Mouse (Mus musculus) Muller cell, postnatal 12 days (primary cell): ENCODE data around the gene Prkar1a.

Source experiments
- DNase-seq: peaks from one replicate; pipeline ENCODE4 v3.0.0-alpha.2; 2015; ENCODE audit errors: inconsistent ontology term

Prkar1a gene

DNA sequence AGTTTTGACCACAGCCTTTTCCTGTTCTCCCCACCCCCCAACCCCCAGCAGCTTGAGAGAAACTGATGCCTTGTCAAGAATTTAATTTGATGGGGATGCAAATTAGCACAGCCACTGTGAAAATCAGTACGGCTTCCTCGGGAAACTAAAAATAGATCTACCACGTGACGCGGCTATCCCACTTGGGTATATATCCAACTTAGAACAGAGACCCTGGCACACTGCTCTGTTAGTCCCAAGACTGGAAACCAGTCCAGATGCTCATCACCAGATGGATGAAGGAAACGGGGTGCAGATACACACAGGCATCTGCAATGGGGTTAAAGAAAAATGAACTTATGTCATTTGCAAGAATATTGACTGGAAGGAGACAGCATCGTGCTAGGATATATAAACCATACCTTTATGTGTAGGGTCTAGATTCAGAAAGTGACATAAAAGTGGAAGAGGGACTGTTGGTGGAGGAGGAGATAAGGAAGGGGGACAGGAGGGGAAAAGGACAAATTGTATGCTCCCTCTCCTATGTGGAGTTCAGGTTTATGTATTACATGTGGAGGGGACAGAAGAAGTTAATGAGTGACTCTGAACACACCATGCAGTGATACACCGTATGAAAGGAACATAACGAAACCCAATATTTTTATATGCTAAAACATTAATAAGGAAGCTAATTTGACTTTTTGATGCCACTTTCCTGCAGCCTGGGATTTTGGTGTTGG is 56.3 kb downstream of the Prkar1a start:
- DNase-seq, result no peak

DNA sequence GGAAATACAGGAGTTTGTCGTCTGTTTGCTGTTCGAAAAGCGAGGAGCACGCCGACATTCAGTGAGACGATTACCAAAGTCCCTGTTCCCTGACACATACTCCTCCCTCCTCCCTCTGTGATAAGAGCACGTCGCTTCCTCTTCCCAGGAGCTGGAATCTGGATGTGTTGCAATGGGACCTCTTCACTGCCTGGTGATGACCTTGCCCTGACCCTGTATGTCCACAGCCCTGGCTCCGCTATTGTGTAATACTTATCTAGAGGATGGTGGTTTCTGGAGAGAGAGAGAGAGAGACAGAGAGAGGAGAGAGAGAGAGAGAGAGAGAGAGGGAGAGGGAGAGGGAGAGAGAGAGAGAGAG is 56.8 kb downstream of the Prkar1a start:
- no peak for DNase-seq

DNA sequence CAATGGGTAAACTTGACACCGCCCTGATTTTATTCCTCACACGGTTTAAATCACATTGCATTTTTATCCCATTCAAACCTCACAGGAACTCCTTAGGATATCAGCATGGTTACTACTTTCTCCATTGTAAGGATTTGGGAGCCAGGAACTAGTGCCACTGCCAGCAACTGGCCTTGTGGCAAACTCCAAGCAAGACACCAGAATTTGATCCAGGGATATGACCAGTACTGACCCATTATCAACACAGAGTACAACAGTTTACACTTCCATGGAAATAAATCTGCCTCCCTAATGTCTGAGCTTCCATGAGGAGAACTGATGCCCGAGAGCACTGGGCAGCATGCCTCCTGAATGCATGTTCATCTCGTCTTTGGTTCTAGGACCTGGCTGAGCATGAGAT is 57.4 kb downstream of the Prkar1a start:
- DNase-seq, result no peak

DNA sequence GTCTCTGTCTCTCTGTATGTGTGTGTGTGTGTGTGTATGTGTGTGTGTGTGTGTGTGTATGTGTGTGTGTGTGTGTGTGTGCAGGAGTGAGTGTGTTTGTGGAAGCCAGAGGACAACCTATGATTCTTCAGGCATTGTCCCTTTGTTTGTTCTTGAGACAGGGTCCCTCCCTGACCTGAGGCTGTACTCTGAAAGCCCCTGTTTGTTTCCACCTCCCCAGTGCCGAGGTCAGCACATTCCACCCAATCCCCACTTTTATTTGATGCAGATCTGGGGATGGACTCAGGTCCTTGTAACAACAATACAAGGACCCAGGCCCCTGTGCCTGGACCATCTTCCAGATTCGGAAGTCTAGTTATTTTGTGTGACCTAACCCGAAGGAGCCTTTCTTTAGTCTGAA is 58.2 kb downstream of the Prkar1a start:
- no peak for DNase-seq

GRCm38 (mm10) chr11:109708786-109709185 is 59.6 kb downstream of the Prkar1a start:
- no peak for DNase-seq

DNA sequence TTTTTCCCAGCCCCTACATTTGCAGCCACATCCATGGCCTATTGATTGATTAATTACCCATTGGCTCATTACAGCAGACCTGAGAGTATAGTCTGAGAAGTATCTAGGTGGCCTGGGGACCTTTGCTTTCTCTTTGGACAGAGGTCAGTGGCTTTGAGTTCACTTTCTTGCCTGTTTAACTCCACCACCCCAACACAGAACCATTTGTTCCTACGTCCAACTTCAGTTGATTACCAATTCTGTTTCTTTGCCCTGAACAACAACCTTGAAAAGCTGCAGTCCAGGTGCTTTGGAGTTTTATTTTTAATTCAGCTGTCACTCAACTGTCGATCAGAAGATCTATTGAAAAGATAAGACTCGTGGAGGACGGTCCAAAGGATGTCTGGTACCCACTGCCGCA is 60.3 kb downstream of the Prkar1a start:
- DNase-seq, result no peak

- no peak for DNase-seq
Measured at GRCm38 (mm10) chr11:109714341-109715247, 65.4 kb downstream of the Prkar1a start.

- DNase-seq, result no peak
Measured at GRCm38 (mm10) chr11:109715311-109715781, 66.1 kb downstream of the Prkar1a start.

GRCm38 (mm10) chr11:109716981-109717380 is 67.8 kb downstream of the Prkar1a start:
- peak; percentile 17 for DNase-seq

DNA sequence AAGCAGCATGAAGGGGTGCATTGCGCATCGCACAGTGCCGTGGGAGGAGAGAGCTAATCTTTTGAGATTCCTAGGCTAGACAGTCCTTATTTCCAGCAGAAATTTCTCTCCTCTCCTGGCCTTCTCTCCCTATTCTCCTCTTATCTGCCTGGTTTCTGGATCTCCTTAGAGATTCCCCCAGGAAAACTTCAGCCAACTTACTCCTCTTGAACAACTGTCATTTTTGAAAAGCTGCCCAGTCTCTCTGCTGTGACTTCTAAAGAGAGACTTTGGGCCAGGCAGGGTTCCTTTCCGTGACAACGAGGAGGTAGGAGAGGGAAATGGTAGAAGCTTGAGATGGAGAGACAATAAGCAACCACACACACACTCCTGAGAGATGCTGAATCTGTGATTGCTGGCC is 68.2 kb downstream of the Prkar1a start:
- DNase-seq, result no peak

GRCm38 (mm10) chr11:109717966-109718895 is 69.0 kb downstream of the Prkar1a start:
- no peak for DNase-seq
